Mouse (Mus musculus): ENCODE results near the gene Melk.

DNA sequence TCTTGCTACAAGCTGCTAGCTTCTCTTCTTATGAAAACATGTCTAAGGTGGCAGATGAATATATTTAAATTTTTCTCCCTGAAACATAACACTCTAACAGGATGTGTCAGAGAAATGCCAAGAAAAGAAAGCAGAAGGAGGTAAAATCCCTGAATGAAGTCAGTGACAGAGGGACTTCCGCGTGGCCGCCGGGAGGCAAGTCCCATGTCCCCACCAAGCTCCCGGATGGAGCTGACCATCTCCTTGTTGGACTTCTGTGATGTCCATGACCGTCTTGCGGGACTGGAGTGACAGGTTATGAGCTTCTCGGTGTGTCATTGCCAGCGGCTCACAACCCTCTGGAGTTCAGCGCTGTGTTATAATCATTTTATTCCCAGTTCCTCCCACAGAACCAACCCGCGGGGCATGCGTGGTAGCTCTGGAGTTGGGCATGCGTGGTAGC, 31.3 kb upstream of the Melk start:
- TF ChIP-seq GATA1 (IDR thresholded peaks at IDR 0.05; ENCODE audit: low read length) (no peak), TAL1 (IDR thresholded peaks at IDR 0.05; ENCODE audit: low read length) (no peak)

All from erythroblast, embryonic 14.5 days (primary cell).